Mouse (Mus musculus) skeletal muscle tissue, adult 2 months (tissue): ENCODE data around the gene Sall4.
A peak's percentile ranks its signal among the peaks of the same experiment; 100 is the strongest.
"Not testable (repeated sequence)": the region's sequence is repeated elsewhere in the genome, so short reads cannot be mapped to it uniquely, and the experiment has no call there.

ENCODE experiments used
- DNase-seq: peaks from one replicate; pipeline ENCODE4 v3.0.0-alpha.2; 2012; ENCODE audit warnings: low read depth, low spot score

Sall4 gene

GRCm38 (mm10) chr2:168744406-168744805 is 23.3 kb downstream of the Sall4 start:
- not testable (repeated sequence) for DNase-seq

- no peak for DNase-seq
These were observed 25.1 kb downstream of the Sall4 start for GRCm38 (mm10) chr2:168742649-168743048.

GRCm38 (mm10) chr2:168742059-168742627 is 25.6 kb downstream of the Sall4 start, which contains the start of gene Atp9a:
Gene Atp9a, minus strand, starts transcription at chr2:168742409.
- DNase-seq, result no peak

- no peak for DNase-seq
These were observed 26.3 kb downstream of the Sall4 start for GRCm38 (mm10) chr2:168741273-168742058.

- DNase-seq, result no peak
These were observed 27.2 kb downstream of the Sall4 start for GRCm38 (mm10) chr2:168740496-168740895.

- DNase-seq, result no peak
These were observed 28.9 kb downstream of the Sall4 start for GRCm38 (mm10) chr2:168738854-168739253.

- no peak for DNase-seq
These were observed 29.9 kb downstream of the Sall4 start for GRCm38 (mm10) chr2:168737878-168738277.

- DNase-seq, result no peak
These were observed 33.7 kb downstream of the Sall4 start for GRCm38 (mm10) chr2:168734023-168734422.

GRCm38 (mm10) chr2:168731258-168731657 is 36.5 kb downstream of the Sall4 start:
- no peak for DNase-seq

GRCm38 (mm10) chr2:168729736-168730135 is 38.0 kb downstream of the Sall4 start:
- DNase-seq, result no peak

- DNase-seq, result peak; percentile 86
These were observed 39.7 kb downstream of the Sall4 start for GRCm38 (mm10) chr2:168728045-168728444.

- no peak for DNase-seq
These were observed 41.7 kb downstream of the Sall4 start for GRCm38 (mm10) chr2:168726007-168726406.

- DNase-seq, result no peak
These were observed 46.4 kb downstream of the Sall4 start for GRCm38 (mm10) chr2:168721313-168721712.

- DNase-seq, result no peak
These were observed 48.0 kb downstream of the Sall4 start for GRCm38 (mm10) chr2:168719742-168720141.

- DNase-seq, result no peak
These were observed 49.0 kb downstream of the Sall4 start for GRCm38 (mm10) chr2:168718735-168719134.

- no peak for DNase-seq
These were observed 49.5 kb downstream of the Sall4 start for GRCm38 (mm10) chr2:168718267-168718666.

- DNase-seq, result no peak
These were observed 55.3 kb downstream of the Sall4 start for GRCm38 (mm10) chr2:168712199-168713176.

- DNase-seq, result no peak
These were observed 56.8 kb downstream of the Sall4 start for GRCm38 (mm10) chr2:168710979-168711378.

GRCm38 (mm10) chr2:168707766-168708165 is 60.0 kb downstream of the Sall4 start:
- no peak for DNase-seq

GRCm38 (mm10) chr2:168702266-168702665 is 65.5 kb downstream of the Sall4 start:
- no peak for DNase-seq
